Mouse (Mus musculus): ENCODE results near the gene Gprc5b. TPM values are rescaled to one million over a fixed set of nuclear protein-coding genes. Genes with fewer than 3 reads are reported as not detected.

Gene Gprc5b
- polyA plus RNA-seq, 1 experiment, result 3.6 TPM

GRCm38 (mm10) chr7:118953626-118954282 lies 41.3 kb downstream of the Gprc5b start:
- H3K36me3 ChIP-seq (ENCODE audit: control insufficient read depth, insufficient read depth, low read length), result no peaks in the 10 kb centered on the region
- TF ChIP-seq POLR2A (IDR thresholded peaks at IDR 0.05; ENCODE audit: low read depth, low read length), result no peak
- TF ChIP-seq CTCF (IDR thresholded peaks at IDR 0.05; ENCODE audit: extremely low read depth, insufficient read length, insufficient replicate concordance, low read depth, low read length), result no peak
- H3K27ac ChIP-seq (ENCODE audit: insufficient read depth, low read depth, low read length), result peak overlapping the region; percentile 61; the same call in 1 of the 2 replicates
- no peaks in the 10 kb centered on the region for H3K27me3 ChIP-seq (ENCODE audit: control insufficient read depth, insufficient read depth, low read length)
- H3K4me3 ChIP-seq (ENCODE audit: low read depth, low read length), result no peak overlapping the region; the same call in 1 of the 2 replicates
- peaks cover 10% of the 10 kb centered on the region; the same call in 1 of the 2 replicates for H3K4me1 ChIP-seq (ENCODE audit: control insufficient read depth, insufficient read depth, insufficient read length, low read length)
- WGBS, result 27% methylated on average over 11 of the region's 11 CpGs

GRCm38 (mm10) chr7:118949749-118950148 lies 45.3 kb downstream of the Gprc5b start:
- WGBS, result 75% methylated on average over 7 of the region's 7 CpGs
- Histone ChIP-seq H3K4me1 (ENCODE audit: control insufficient read depth, insufficient read depth, insufficient read length, low read length) (peaks cover 10% of the 10 kb centered on the region; the same call in 1 of the 2 replicates), H3K27ac (ENCODE audit: insufficient read depth, low read depth, low read length) (no peak overlapping the region), H3K36me3 (ENCODE audit: control insufficient read depth, insufficient read depth, low read length) (no peaks in the 10 kb centered on the region), H3K4me3 (ENCODE audit: low read depth, low read length) (no peak overlapping the region), H3K27me3 (ENCODE audit: control insufficient read depth, insufficient read depth, low read length) (no peaks in the 10 kb centered on the region)
- TF ChIP-seq CTCF (IDR thresholded peaks at IDR 0.05; ENCODE audit: extremely low read depth, insufficient read length, insufficient replicate concordance, low read depth, low read length) (no peak), POLR2A (IDR thresholded peaks at IDR 0.05; ENCODE audit: low read depth, low read length) (no peak)

GRCm38 (mm10) chr7:118948677-118949282 lies 46.2 kb downstream of the Gprc5b start:
- TF ChIP-seq CTCF (IDR thresholded peaks at IDR 0.05; ENCODE audit: extremely low read depth, insufficient read length, insufficient replicate concordance, low read depth, low read length) (no peak), POLR2A (IDR thresholded peaks at IDR 0.05; ENCODE audit: low read depth, low read length) (no peak)
- WGBS, result 69% methylated on average over 2 of the region's 2 CpGs
- H3K27me3 ChIP-seq (ENCODE audit: control insufficient read depth, insufficient read depth, low read length), result no peaks in the 10 kb centered on the region
- no peak overlapping the region for H3K27ac ChIP-seq (ENCODE audit: insufficient read depth, low read depth, low read length)
- H3K4me3 ChIP-seq (ENCODE audit: low read depth, low read length), result no peak overlapping the region
- peaks cover 8% of the 10 kb centered on the region for H3K4me1 ChIP-seq (ENCODE audit: control insufficient read depth, insufficient read depth, insufficient read length, low read length)
- H3K36me3 ChIP-seq (ENCODE audit: control insufficient read depth, insufficient read depth, low read length), result no peaks in the 10 kb centered on the region

GRCm38 (mm10) chr7:118947241-118947640 lies 47.8 kb downstream of the Gprc5b start:
- Histone ChIP-seq H3K4me3 (ENCODE audit: low read depth, low read length) (no peak overlapping the region), H3K27me3 (ENCODE audit: control insufficient read depth, insufficient read depth, low read length) (no peaks in the 10 kb centered on the region), H3K27ac (ENCODE audit: insufficient read depth, low read depth, low read length) (no peak overlapping the region), H3K4me1 (ENCODE audit: control insufficient read depth, insufficient read depth, insufficient read length, low read length) (peaks cover 11% of the 10 kb centered on the region), H3K36me3 (ENCODE audit: control insufficient read depth, insufficient read depth, low read length) (no peaks in the 10 kb centered on the region)
- WGBS, result 79% methylated on average over 3 of the region's 3 CpGs
- no peak for TF ChIP-seq CTCF (IDR thresholded peaks at IDR 0.05; ENCODE audit: extremely low read depth, insufficient read length, insufficient replicate concordance, low read depth, low read length)
- TF ChIP-seq POLR2A (IDR thresholded peaks at IDR 0.05; ENCODE audit: low read depth, low read length), result no peak

- H3K27me3 ChIP-seq (ENCODE audit: control insufficient read depth, insufficient read depth, low read length), result no peaks in the 10 kb centered on the region
- H3K27ac ChIP-seq (ENCODE audit: insufficient read depth, low read depth, low read length), result no peak overlapping the region
- TF ChIP-seq POLR2A (IDR thresholded peaks at IDR 0.05; ENCODE audit: low read depth, low read length) (no peak), CTCF (IDR thresholded peaks at IDR 0.05; ENCODE audit: extremely low read depth, insufficient read length, insufficient replicate concordance, low read depth, low read length) (no peak)
- no peaks in the 10 kb centered on the region for H3K36me3 ChIP-seq (ENCODE audit: control insufficient read depth, insufficient read depth, low read length)
- no peak overlapping the region for H3K4me3 ChIP-seq (ENCODE audit: low read depth, low read length)
- WGBS, result 78% methylated on average over 2 of the region's 2 CpGs
- H3K4me1 ChIP-seq (ENCODE audit: control insufficient read depth, insufficient read depth, insufficient read length, low read length), result peaks cover 11% of the 10 kb centered on the region
Observed at GRCm38 (mm10) chr7:118944884-118945283, 50.1 kb downstream of the Gprc5b start.

GRCm38 (mm10) chr7:118943170-118943569 lies 51.8 kb downstream of the Gprc5b start:
- TF ChIP-seq CTCF (IDR thresholded peaks at IDR 0.05; ENCODE audit: extremely low read depth, insufficient read length, insufficient replicate concordance, low read depth, low read length) (no peak), POLR2A (IDR thresholded peaks at IDR 0.05; ENCODE audit: low read depth, low read length) (no peak)
- Histone ChIP-seq H3K4me3 (ENCODE audit: low read depth, low read length) (no peak overlapping the region), H3K27ac (ENCODE audit: insufficient read depth, low read depth, low read length) (peak overlapping the region; percentile 92), H3K36me3 (ENCODE audit: control insufficient read depth, insufficient read depth, low read length) (no peaks in the 10 kb centered on the region), H3K4me1 (ENCODE audit: control insufficient read depth, insufficient read depth, insufficient read length, low read length) (peaks cover 11% of the 10 kb centered on the region), H3K27me3 (ENCODE audit: control insufficient read depth, insufficient read depth, low read length) (no peaks in the 10 kb centered on the region)
- WGBS, result 17% methylated on average over 7 of the region's 7 CpGs

- peaks cover 16% of the 10 kb centered on the region for H3K4me1 ChIP-seq (ENCODE audit: control insufficient read depth, insufficient read depth, insufficient read length, low read length)
- 85% methylated on average over 3 of the region's 3 CpGs for WGBS
- H3K27ac ChIP-seq (ENCODE audit: insufficient read depth, low read depth, low read length), result no peak overlapping the region
- H3K27me3 ChIP-seq (ENCODE audit: control insufficient read depth, insufficient read depth, low read length), result no peaks in the 10 kb centered on the region
- TF ChIP-seq POLR2A (IDR thresholded peaks at IDR 0.05; ENCODE audit: low read depth, low read length) (no peak), CTCF (IDR thresholded peaks at IDR 0.05; ENCODE audit: extremely low read depth, insufficient read length, insufficient replicate concordance, low read depth, low read length) (no peak)
- H3K4me3 ChIP-seq (ENCODE audit: low read depth, low read length), result no peak overlapping the region
- no peaks in the 10 kb centered on the region for H3K36me3 ChIP-seq (ENCODE audit: control insufficient read depth, insufficient read depth, low read length)
Observed at GRCm38 (mm10) chr7:118942297-118942696, 52.7 kb downstream of the Gprc5b start.

All from small intestine, adult 2 months (tissue).